Mouse (Mus musculus) forebrain, embryonic 14.5 days (tissue): ENCODE data around the gene Gfra1. TPM values are rescaled to one million over a fixed set of nuclear protein-coding genes. Genes with fewer than 3 reads are reported as not detected.

Source experiments
- ATAC-seq: fragments of 200-750 bp; cut with Nextera tagmentation; 2 replicates; pipeline ENCODE4 v1.8.0; 2017; ENCODE audit warnings: mild to moderate bottlenecking, moderate library complexity
- DNase-seq: peaks from one replicate; pipeline ENCODE4 v3.0.0-alpha.2; 2015; ENCODE audit warnings: low spot score
- H3K27ac ChIP-seq: fragments of 300-500 bp; sonication (generic); 2 replicates; pipeline ENCODE4 v1.5.1; 2014; ENCODE audit warnings: low read depth, mild to moderate bottlenecking, control low read depth, low read length, moderate library complexity
- H3K27me3 ChIP-seq: fragments of 300-500 bp; sonication (generic); replicated peaks from 2 replicates; pipeline ENCODE4 v1.6.1; 2014; ENCODE audit warnings: low read length, control low read depth, mixed read lengths; ENCODE audit not compliant: control insufficient read depth, insufficient read depth
- H3K36me3 ChIP-seq: fragments of 300-500 bp; sonication (generic); 2 replicates; pipeline ENCODE4 v1.6.1; 2014; ENCODE audit warnings: low read length, control low read depth; ENCODE audit not compliant: control insufficient read depth, insufficient read depth
- H3K4me1 ChIP-seq: fragments of 300-500 bp; sonication (generic); 2 replicates; pipeline ENCODE4 v1.6.1; 2014; ENCODE audit warnings: antibody characterized with exemption, low read length, control low read depth; ENCODE audit not compliant: control insufficient read depth, insufficient read depth
- H3K4me2 ChIP-seq: fragments of 300-500 bp; sonication (generic); 2 replicates; pipeline ENCODE4 v1.6.1; 2014; ENCODE audit warnings: mild to moderate bottlenecking, control low read depth, low read length
- H3K4me3 ChIP-seq: fragments of 300-500 bp; sonication (generic); 2 replicates; pipeline ENCODE4 v1.5.1; 2014; ENCODE audit warnings: low read depth, low read length, control low read depth
- H3K9ac ChIP-seq: fragments of 300-500 bp; sonication (generic); 2 replicates; pipeline ENCODE4 v1.6.1; 2014; ENCODE audit warnings: mild to moderate bottlenecking, low read length, control low read depth, moderate library complexity
- H3K9me3 ChIP-seq: fragments of 300-500 bp; sonication (generic); replicated peaks from 2 replicates; pipeline ENCODE4 v1.6.1; 2016; ENCODE audit warnings: low read length, control low read depth, mixed read lengths; ENCODE audit not compliant: control insufficient read depth
- WGBS: fragments of 180-500 bp; shearing (Covaris S2); extraction: QIAGEN DNeasy Blood & Tissue Kit; methylation state at CpG from one replicate; pipeline ENCODE4 v1.1.7; 2014; 5-methylcytosine and 5-hydroxymethylcytosine counted together
- polyA plus RNA-seq: library from polyadenylated mRNA; unstranded; fragments of >200 nt; fragmentation: Nextera tagmentation; extraction: Ambion mirVana; gene quantifications from 2 replicates; pipeline ENCODE4 v1.2.1, GENCODE M21; 2014

The Gfra1 gene
- polyA plus RNA-seq, 1 experiment from 2014 or later = 11.6 TPM

DNA sequence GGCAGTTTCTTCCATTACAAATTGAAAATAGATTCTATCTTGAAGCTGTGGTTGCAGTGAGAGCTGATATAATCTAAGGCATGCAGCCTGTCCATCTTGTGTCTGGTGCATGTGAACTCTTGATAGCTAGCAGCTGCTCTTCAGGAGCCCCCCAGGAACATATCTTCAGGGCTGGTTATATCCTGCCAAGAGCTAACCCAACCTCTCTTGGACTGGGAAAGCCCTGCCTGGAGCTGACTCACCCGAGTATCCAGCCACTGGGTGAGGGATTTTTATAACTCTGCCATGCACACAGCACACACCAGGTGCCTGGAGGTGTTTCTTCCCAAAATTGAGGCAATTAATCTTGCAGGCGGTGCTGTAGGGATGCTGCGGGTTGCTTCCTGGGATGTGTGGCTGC, 228.8 kb downstream of the Gfra1 start:
- Histone ChIP-seq H3K4me2 (no peak overlapping the region), H3K27ac (no peak overlapping the region)
- no peak for DNase-seq

GRCm38 (mm10) chr19:58220061-58220831, 235.5 kb downstream of the Gfra1 start:
- ATAC-seq = no peak; the same call in 1 of the 2 replicates
- H3K27me3 ChIP-seq = peaks cover 11% of the 10 kb centered on the region; the same call in 1 of the 2 replicates
- H3K4me1 ChIP-seq = peaks cover 6% of the 10 kb centered on the region; the same call in 1 of the 2 replicates
- H3K4me3 ChIP-seq = no peak overlapping the region
- no peaks in the 10 kb centered on the region for H3K36me3 ChIP-seq
- H3K27ac ChIP-seq = no peak overlapping the region
- DNase-seq = peak; percentile 52
- H3K9me3 ChIP-seq = no peaks in the 10 kb centered on the region
- H3K9ac ChIP-seq = no peak overlapping the region
- WGBS = 18% methylated on average over 25 of the region's 25 CpGs
- peak overlapping the region; percentile 18; the same call in 1 of the 2 replicates for H3K4me2 ChIP-seq

More for the DNA sequence above, 228.8 kb downstream of the Gfra1 start:
- WGBS = 66% methylated on average over 3 of the region's 3 CpGs
- Histone ChIP-seq H3K27me3 (no peaks in the 10 kb centered on the region; the same call in 1 of the 2 replicates), H3K4me1 (peaks cover 3% of the 10 kb centered on the region; the same call in 1 of the 2 replicates), H3K9me3 (no peaks in the 10 kb centered on the region), H3K9ac (no peak overlapping the region), H3K36me3 (no peaks in the 10 kb centered on the region), H3K4me3 (no peak overlapping the region)
- no peak for ATAC-seq

- Histone ChIP-seq H3K4me3 (no peak overlapping the region), H3K27ac (no peak overlapping the region), H3K9ac (no peak overlapping the region), H3K9me3 (no peaks in the 10 kb centered on the region), H3K27me3 (peaks cover 11% of the 10 kb centered on the region; the same call in 1 of the 2 replicates), H3K4me2 (no peak overlapping the region), H3K36me3 (no peaks in the 10 kb centered on the region), H3K4me1 (peaks cover 6% of the 10 kb centered on the region; the same call in 1 of the 2 replicates)
- ATAC-seq (no peak), DNase-seq (peak; percentile 86)
- 65% methylated on average over 4 of the region's 4 CpGs for WGBS
Measured at GRCm38 (mm10) chr19:58217591-58217990, 238.1 kb downstream of the Gfra1 start.

GRCm38 (mm10) chr19:58206496-58207044, 249.1 kb downstream of the Gfra1 start:
- 0 out of 2 replicates have a peak, but pooled peaks cover 3% of the 10 kb centered on the region for H3K4me1 ChIP-seq
- H3K4me2 ChIP-seq = no peak overlapping the region
- H3K27ac ChIP-seq = no peak overlapping the region
- DNase-seq = peak; percentile 42
- 75% methylated on average over 10 of the region's 10 CpGs for WGBS
- no peaks in the 10 kb centered on the region for H3K9me3 ChIP-seq
- ATAC-seq = no peak
- no peaks in the 10 kb centered on the region for H3K27me3 ChIP-seq
- H3K36me3 ChIP-seq = no peaks in the 10 kb centered on the region
- H3K4me3 ChIP-seq = no peak overlapping the region
- no peak overlapping the region for H3K9ac ChIP-seq

GRCm38 (mm10) chr19:58205470-58205869, 250.2 kb downstream of the Gfra1 start:
- Histone ChIP-seq H3K4me1 (0 out of 2 replicates have a peak, but pooled peaks cover 3% of the 10 kb centered on the region), H3K9me3 (no peaks in the 10 kb centered on the region), H3K27me3 (no peaks in the 10 kb centered on the region), H3K36me3 (no peaks in the 10 kb centered on the region), H3K27ac (no peak overlapping the region), H3K4me3 (no peak overlapping the region), H3K9ac (no peak overlapping the region), H3K4me2 (no peak overlapping the region)
- DNase-seq (no peak), ATAC-seq (no peak)
- 95% methylated on average over 7 of the region's 7 CpGs for WGBS

DNA sequence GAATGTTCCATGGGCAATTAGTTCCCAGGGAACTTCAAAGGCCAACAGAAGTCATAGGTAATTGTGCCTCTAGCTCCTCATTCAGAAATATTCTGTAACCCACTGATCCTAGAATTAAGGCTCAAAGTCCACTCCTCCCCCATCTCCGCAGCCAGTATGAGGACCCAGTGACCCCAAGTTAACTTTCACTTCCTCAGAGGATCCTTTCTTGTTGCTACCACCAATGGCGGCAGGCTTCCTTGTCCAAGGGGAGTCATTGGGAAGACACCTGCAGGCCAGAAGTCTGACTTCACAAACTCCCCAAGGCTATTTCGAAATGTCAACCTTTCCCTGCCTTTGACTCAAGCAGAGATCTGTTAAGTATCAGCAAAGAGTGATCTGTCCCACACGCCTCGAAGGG, 253.1 kb downstream of the Gfra1 start:
- no peak overlapping the region for H3K27ac ChIP-seq

GRCm38 (mm10) chr19:58199679-58200078, 256.0 kb downstream of the Gfra1 start:
- ATAC-seq (no peak), DNase-seq (no peak)
- Histone ChIP-seq H3K4me2 (no peak overlapping the region), H3K27ac (no peak overlapping the region), H3K4me3 (no peak overlapping the region), H3K27me3 (no peaks in the 10 kb centered on the region), H3K9me3 (no peaks in the 10 kb centered on the region), H3K36me3 (no peaks in the 10 kb centered on the region), H3K9ac (no peak overlapping the region), H3K4me1 (0 out of 2 replicates have a peak, but pooled peaks cover 3% of the 10 kb centered on the region)
- 60% methylated on average over 5 of the region's 5 CpGs for WGBS

More for the DNA sequence above, 253.1 kb downstream of the Gfra1 start:
- Histone ChIP-seq H3K9me3 (no peaks in the 10 kb centered on the region), H3K9ac (no peak overlapping the region), H3K4me3 (no peak overlapping the region), H3K27me3 (no peaks in the 10 kb centered on the region), H3K4me2 (no peak overlapping the region), H3K4me1 (0 out of 2 replicates have a peak, but pooled peaks cover 3% of the 10 kb centered on the region), H3K36me3 (no peaks in the 10 kb centered on the region)
- DNase-seq (no peak), ATAC-seq (no peak)
- 84% methylated on average over 5 of the region's 5 CpGs for WGBS

DNA sequence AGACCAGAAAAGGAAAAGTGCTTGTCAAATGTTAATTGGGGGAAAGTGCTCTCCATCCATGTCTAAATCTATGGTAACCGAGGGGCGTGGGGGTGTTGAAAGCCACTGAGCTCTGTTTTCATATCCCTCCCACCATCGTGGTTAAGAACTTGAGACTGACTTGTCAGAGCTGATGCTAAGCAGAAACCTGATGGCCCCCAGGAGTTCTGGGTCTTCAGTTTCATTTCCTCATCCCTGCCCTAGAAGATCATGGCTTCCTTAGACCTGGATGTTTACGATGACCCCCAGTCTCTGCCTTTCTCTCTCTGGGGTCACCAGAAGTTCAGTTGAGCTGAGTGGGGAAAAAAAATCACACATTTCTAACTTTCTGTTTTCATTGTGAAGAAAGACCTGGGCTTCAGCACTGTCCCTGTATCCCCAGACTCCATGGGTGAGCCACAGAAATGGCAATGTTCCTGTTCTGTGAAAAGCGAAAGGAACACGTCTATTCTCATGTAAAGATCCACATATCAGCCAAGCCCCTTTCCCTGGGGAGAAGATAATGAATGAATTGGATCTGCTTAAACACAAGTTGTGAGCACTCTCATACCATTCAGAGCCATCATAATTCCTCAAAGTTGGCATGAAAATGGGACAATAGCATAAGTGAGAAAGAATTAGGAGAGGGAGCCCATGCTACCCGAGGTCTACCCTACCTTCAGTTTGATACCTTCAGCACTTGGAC, 261.8 kb downstream of the Gfra1 start:
- no peak overlapping the region for H3K27ac ChIP-seq
- no peaks in the 10 kb centered on the region for H3K4me1 ChIP-seq
- H3K9me3 ChIP-seq = no peaks in the 10 kb centered on the region
- DNase-seq = no peak
- no peak for ATAC-seq
- H3K27me3 ChIP-seq = no peaks in the 10 kb centered on the region
- no peaks in the 10 kb centered on the region for H3K36me3 ChIP-seq
- no peak overlapping the region for H3K4me2 ChIP-seq
- WGBS = 81% methylated on average over 7 of the region's 7 CpGs
- H3K9ac ChIP-seq = no peak overlapping the region
- no peak overlapping the region for H3K4me3 ChIP-seq
